Mouse (Mus musculus): ENCODE results near the gene Vps41.

DNA sequence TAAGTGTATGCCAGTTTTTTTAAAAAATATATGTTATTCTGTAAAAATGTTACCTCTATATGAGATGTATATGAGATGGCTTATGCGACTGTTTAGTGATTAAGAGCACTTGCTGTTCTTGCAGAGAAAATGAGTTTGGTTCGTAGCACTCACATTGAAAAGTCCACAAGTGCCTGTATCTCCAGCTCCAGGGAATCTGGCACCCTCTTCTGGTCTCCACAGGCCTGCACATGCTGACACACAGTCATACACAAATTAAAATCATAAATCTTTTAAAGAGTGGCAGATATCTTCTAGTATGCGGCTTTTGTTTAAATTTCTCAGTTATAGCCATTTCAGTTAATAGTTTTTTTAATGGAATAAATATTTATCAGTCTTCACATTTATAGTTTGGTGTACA lies 40.9 kb downstream of the Vps41 start:
- TF ChIP-seq CTCF (IDR thresholded peaks at IDR 0.05; ENCODE audit: extremely low read depth, insufficient read length, insufficient replicate concordance, low read depth, low read length), result no peak; the same call in 1 of the 2 replicates
- no peak for TF ChIP-seq POLR2A (IDR thresholded peaks at IDR 0.05; ENCODE audit: low read depth, low read length)

All from small intestine, adult 2 months (tissue).